Mouse (Mus musculus): ENCODE data around the gene Mcm3ap.

The Mcm3ap gene

GRCm38 (mm10) chr10:76468203-76469162 is at the start of gene Mcm3ap, which contains the start of gene Ybey:
Mcm3ap (plus strand) TSS chr10:76468927.
Ybey (minus strand) TSS chr10:76469114.
- peak; percentile 95 for DNase-seq (ENCODE audit: low read depth, low spot score)

GRCm38 (mm10) chr10:76425674-76426073 is 43.1 kb upstream of the Mcm3ap start:
- no peak for DNase-seq (ENCODE audit: low read depth, low spot score)

- DNase-seq (ENCODE audit: low read depth, low spot score), result no peak
Measured at GRCm38 (mm10) chr10:76433925-76434324, 34.8 kb upstream of the Mcm3ap start.

- peak; percentile 89 for DNase-seq (ENCODE audit: low read depth, low spot score)
Measured at GRCm38 (mm10) chr10:76439107-76439890, 29.4 kb upstream of the Mcm3ap start.

GRCm38 (mm10) chr10:76440281-76440680 is 28.4 kb upstream of the Mcm3ap start, which contains the start of gene AC141477.1:
AC141477.1 (minus strand) TSS chr10:76440444.
- DNase-seq (ENCODE audit: low read depth, low spot score), result peak; percentile 43

- DNase-seq (ENCODE audit: low read depth, low spot score), result peak; percentile 100
Measured at GRCm38 (mm10) chr10:76442178-76443088, 26.3 kb upstream of the Mcm3ap start, which contains the start of gene Pcnt. Pcnt (minus strand) TSS chr10:76442786.

- DNase-seq (ENCODE audit: low read depth, low spot score), result no peak
Measured at GRCm38 (mm10) chr10:76445996-76446681, 22.6 kb upstream of the Mcm3ap start.

- DNase-seq (ENCODE audit: low read depth, low spot score), result no peak
Measured at GRCm38 (mm10) chr10:76447406-76448229, 21.1 kb upstream of the Mcm3ap start.

- no peak for DNase-seq (ENCODE audit: low read depth, low spot score)
Measured at GRCm38 (mm10) chr10:76448851-76449250, 19.9 kb upstream of the Mcm3ap start, which contains the start of gene 2610028H24Rik. 2610028H24Rik (plus strand) TSS chr10:76449081.

GRCm38 (mm10) chr10:76455289-76455688 is 13.4 kb upstream of the Mcm3ap start:
- peak; percentile 71 for DNase-seq (ENCODE audit: low read depth, low spot score)

- no peak for DNase-seq (ENCODE audit: low read depth, low spot score)
Measured at GRCm38 (mm10) chr10:76461255-76461654, 7.5 kb upstream of the Mcm3ap start.

GRCm38 (mm10) chr10:76462312-76462711 is 6.4 kb upstream of the Mcm3ap start:
- DNase-seq (ENCODE audit: low read depth, low spot score), result no peak

- peak; percentile 68 for DNase-seq (ENCODE audit: low read depth, low spot score)
Measured at GRCm38 (mm10) chr10:76462721-76463120, 6.0 kb upstream of the Mcm3ap start.

- no peak for DNase-seq (ENCODE audit: low read depth, low spot score)
Measured at GRCm38 (mm10) chr10:76473759-76474158, 5.0 kb downstream of the Mcm3ap start.

- peak; percentile 65 for DNase-seq (ENCODE audit: low read depth, low spot score)
Measured at GRCm38 (mm10) chr10:76480851-76481250, 12.1 kb downstream of the Mcm3ap start.

- no peak for DNase-seq (ENCODE audit: low read depth, low spot score)
Measured at GRCm38 (mm10) chr10:76481480-76481879, 12.8 kb downstream of the Mcm3ap start.

- DNase-seq (ENCODE audit: low read depth, low spot score), result no peak
Measured at GRCm38 (mm10) chr10:76486302-76486701, 17.6 kb downstream of the Mcm3ap start.

- DNase-seq (ENCODE audit: low read depth, low spot score), result no peak
Measured at GRCm38 (mm10) chr10:76488265-76488664, 19.5 kb downstream of the Mcm3ap start.

- DNase-seq (ENCODE audit: low read depth, low spot score), result no peak
Measured at GRCm38 (mm10) chr10:76489205-76489604, 20.5 kb downstream of the Mcm3ap start.
